Mouse (Mus musculus) small intestine, adult 2 months (tissue): Measurements from ENCODE around the gene Pwwp2b. TPM values are rescaled to one million over a fixed set of nuclear protein-coding genes. Genes with fewer than 3 reads are reported as not detected.
A peak's percentile ranks its signal among the peaks of the same experiment; 100 is the strongest.

ENCODE experiments used
- H3K27ac ChIP-seq: fragments of 200-500 bp; 2 replicates; pipeline ENCODE4 v1.5.1; 2012; ENCODE audit warnings: low read depth, low read length, control low read depth, inconsistent platforms; ENCODE audit not compliant: insufficient read depth
- H3K27me3 ChIP-seq: fragments of 200-500 bp; 2 replicates; pipeline ENCODE4 v1.6.1; 2012; ENCODE audit warnings: mild to moderate bottlenecking, moderate library complexity, low read length, inconsistent platforms; ENCODE audit not compliant: control insufficient read depth, insufficient read depth
- H3K36me3 ChIP-seq: fragments of 200-500 bp; 2 replicates; pipeline ENCODE4 v1.6.1; 2012; ENCODE audit warnings: mild to moderate bottlenecking, low read length, control low read depth, inconsistent platforms; ENCODE audit not compliant: control insufficient read depth, insufficient read depth
- H3K4me1 ChIP-seq: fragments of 200-500 bp; 2 replicates; pipeline ENCODE4 v1.6.1; 2012; ENCODE audit warnings: low read length, inconsistent platforms, mixed read lengths; ENCODE audit not compliant: control insufficient read depth, insufficient read depth, insufficient read length
- H3K4me3 ChIP-seq: fragments of 200-500 bp; 2 replicates; pipeline ENCODE4 v1.5.1; 2012; ENCODE audit warnings: low read depth, mild to moderate bottlenecking, control low read depth, inconsistent platforms, low read length, moderate library complexity
- CTCF ChIP-seq: fragments of 200-500 bp; IDR thresholded peaks from 2 replicates; pipeline ENCODE4 v1.5.1; 2012; ENCODE audit warnings: low read depth, mild to moderate bottlenecking, control low read depth, inconsistent platforms, low read length, moderate library complexity, mixed read lengths; ENCODE audit not compliant: insufficient replicate concordance, insufficient read length; ENCODE audit errors: extremely low read depth
- POLR2A ChIP-seq: fragments of 200-500 bp; IDR thresholded peaks from 2 replicates; pipeline ENCODE4 v1.6.1; 2012; ENCODE audit warnings: low read depth, mild to moderate bottlenecking, control low read depth, inconsistent platforms, low read length, moderate library complexity
- WGBS: fragments of 180-500 bp; shearing (Covaris S2); methylation state at CpG from one replicate; pipeline ENCODE4 v1.1.7; 2018; 5-methylcytosine and 5-hydroxymethylcytosine counted together
- polyA plus RNA-seq: library from polyadenylated mRNA; depleted of rRNA; stranded (reverse); fragments of >200 nt; gene quantifications from 2 replicates; pipeline ENCODE4 v1.2.3, GENCODE M21; 2012

The Pwwp2b gene
- polyA plus RNA-seq, 1 experiment: 19.4 TPM

GRCm38 (mm10) chr7:139264337-139264736 lies 16.1 kb downstream of the Pwwp2b start:
- Histone ChIP-seq H3K27me3 (no peaks in the 10 kb centered on the region), H3K4me3 (no peak overlapping the region), H3K27ac (no peak overlapping the region), H3K36me3 (peaks cover 22% of the 10 kb centered on the region; the same call in 1 of the 2 replicates), H3K4me1 (peaks cover 24% of the 10 kb centered on the region)
- 82% methylated on average over 4 of the region's 4 CpGs for WGBS
- no peak for TF ChIP-seq POLR2A
- TF ChIP-seq CTCF: no peak

- TF ChIP-seq CTCF: no peak
- no peak for TF ChIP-seq POLR2A
- peaks cover 22% of the 10 kb centered on the region; the same call in 1 of the 2 replicates for H3K36me3 ChIP-seq
- WGBS: 55% methylated on average over 6 of the region's 6 CpGs
These were observed 17.4 kb downstream of the Pwwp2b start for GRCm38 (mm10) chr7:139265634-139266033.

GRCm38 (mm10) chr7:139266431-139266830 lies 18.1 kb downstream of the Pwwp2b start:
- H3K27ac ChIP-seq: peak overlapping the region; percentile 17; the same call in 1 of the 2 replicates
- no peak for TF ChIP-seq CTCF
- no peak for TF ChIP-seq POLR2A
- WGBS: 19% methylated on average over 6 of the region's 6 CpGs
- peaks cover 19% of the 10 kb centered on the region; the same call in 1 of the 2 replicates for H3K36me3 ChIP-seq
- H3K27me3 ChIP-seq: no peaks in the 10 kb centered on the region
- no peak overlapping the region for H3K4me3 ChIP-seq
- H3K4me1 ChIP-seq: peaks cover 24% of the 10 kb centered on the region

More at GRCm38 (mm10) chr7:139265634-139266033, 17.4 kb downstream of the Pwwp2b start:
- peaks cover 24% of the 10 kb centered on the region for H3K4me1 ChIP-seq
- H3K4me3 ChIP-seq: no peak overlapping the region
- H3K27ac ChIP-seq: no peak overlapping the region
- no peaks in the 10 kb centered on the region for H3K27me3 ChIP-seq

GRCm38 (mm10) chr7:139266886-139267870 lies 18.9 kb downstream of the Pwwp2b start:
- no peak for TF ChIP-seq POLR2A
- TF ChIP-seq CTCF: no peak
- Histone ChIP-seq H3K27me3 (no peaks in the 10 kb centered on the region), H3K4me1 (peaks cover 24% of the 10 kb centered on the region), H3K27ac (peak overlapping the region; percentile 17; the same call in 1 of the 2 replicates), H3K36me3 (peaks cover 19% of the 10 kb centered on the region; the same call in 1 of the 2 replicates), H3K4me3 (no peak overlapping the region)
- WGBS: 51% methylated on average over 8 of the region's 8 CpGs

GRCm38 (mm10) chr7:139270738-139271137 lies 22.5 kb downstream of the Pwwp2b start:
- H3K36me3 ChIP-seq: peaks cover 19% of the 10 kb centered on the region; the same call in 1 of the 2 replicates
- H3K27ac ChIP-seq: no peak overlapping the region
- TF ChIP-seq CTCF (no peak), POLR2A (no peak)
- peaks cover 26% of the 10 kb centered on the region for H3K4me1 ChIP-seq
- no peaks in the 10 kb centered on the region for H3K27me3 ChIP-seq
- no peak overlapping the region for H3K4me3 ChIP-seq
- 97% methylated on average over 1 of the region's 1 CpGs for WGBS

GRCm38 (mm10) chr7:139271871-139272270 lies 23.6 kb downstream of the Pwwp2b start:
- Histone ChIP-seq H3K36me3 (peaks cover 13% of the 10 kb centered on the region; the same call in 1 of the 2 replicates), H3K27me3 (no peaks in the 10 kb centered on the region), H3K4me3 (no peak overlapping the region), H3K4me1 (peaks cover 15% of the 10 kb centered on the region; the same call in 1 of the 2 replicates), H3K27ac (no peak overlapping the region)
- 68% methylated on average over 5 of the region's 5 CpGs for WGBS
- TF ChIP-seq POLR2A (no peak), CTCF (no peak)
